Mouse (Mus musculus): Measurements from ENCODE around the gene Gm7534. TPM values are rescaled to one million over a fixed set of nuclear protein-coding genes. Genes with fewer than 3 reads are reported as not detected.

Gene Gm7534
- polyA plus RNA-seq (2016; fragmentation: Nextera tagmentation; extraction: Ambion mirVana): not detected in 2 replicates

DNA sequence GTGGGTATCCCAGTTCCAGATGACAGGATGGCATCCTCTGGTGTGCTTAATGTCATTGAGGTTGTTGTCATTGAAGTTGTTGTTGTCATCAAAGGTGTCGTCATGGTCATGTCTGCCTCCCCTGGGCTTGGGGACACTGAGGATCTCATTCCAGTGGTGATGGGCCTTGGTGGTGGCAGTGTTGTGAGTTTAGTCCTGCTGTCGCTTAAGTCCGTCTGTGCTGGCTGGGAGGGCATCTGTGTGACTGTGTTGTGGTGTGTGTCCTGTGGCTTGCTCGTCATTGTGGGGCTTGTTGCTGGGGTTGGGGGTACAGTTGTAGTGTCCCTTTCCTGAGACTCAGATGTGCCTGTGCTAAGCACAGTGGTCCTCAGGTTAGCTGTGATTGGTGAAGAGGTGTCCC, at the start of gene Gm7534:
TSS of gene Gm7534 (minus strand) at position 101 of the 400 bp plus-strand sequence.
- H3K4me3 ChIP-seq: no peak within 1 kb of the TSS
- no peak for DNase-seq (ENCODE audit: low spot score)
- H3K4me1 ChIP-seq: 0 out of 2 replicates have a peak, but pooled peaks cover 3% of the 10 kb centered on the region
- H3K36me3 ChIP-seq: no peaks in the 10 kb centered on the region
- no peaks in the 10 kb centered on the region for H3K9me3 ChIP-seq (replicated peaks)
- H3K27ac ChIP-seq: no peak within 1 kb of the TSS
- WGBS: 95% methylated on average over 4 of the region's 4 CpGs
- no peaks in the 10 kb centered on the region for H3K27me3 ChIP-seq (ENCODE audit: low read depth, poor library complexity, severe bottlenecking)

DNA sequence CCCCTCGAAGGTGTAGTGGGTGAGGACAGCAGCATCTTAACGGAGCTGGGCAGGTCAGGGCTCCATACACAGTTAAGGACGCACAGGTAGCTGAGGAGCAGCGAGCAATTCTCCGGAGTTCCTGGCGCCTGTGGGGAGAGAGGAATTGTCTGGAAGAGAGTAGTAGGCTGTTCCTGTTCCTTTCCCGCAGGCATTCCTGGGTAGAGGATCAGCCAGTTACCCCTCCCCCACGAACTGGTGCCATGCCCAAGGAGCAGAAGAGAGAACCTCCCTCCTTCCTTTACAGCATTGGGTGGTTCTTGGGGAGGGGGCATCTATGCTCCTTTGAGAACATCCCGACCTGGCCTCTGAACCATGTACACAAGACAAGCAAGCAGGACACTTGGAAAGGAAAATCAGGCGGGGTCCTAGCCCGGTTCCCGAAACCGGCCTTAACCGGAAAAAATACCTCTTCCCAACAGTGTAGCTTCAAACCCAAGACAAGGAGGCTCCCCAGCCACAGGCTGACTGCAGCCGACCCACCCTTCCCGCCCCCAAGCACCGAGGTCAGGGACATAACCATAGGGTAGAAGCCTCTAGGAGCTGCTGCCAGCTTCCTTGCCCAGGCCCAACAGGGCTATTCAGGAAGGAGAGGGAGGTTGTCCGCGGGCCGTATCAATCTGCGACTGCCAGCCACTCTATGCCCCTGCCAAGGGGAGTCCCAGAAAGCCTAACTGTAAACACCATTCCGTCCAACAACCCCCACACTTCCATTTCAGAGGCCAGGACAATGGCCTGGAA, 49.5 kb upstream of the Gm7534 start:
- peaks cover 90% of the 10 kb centered on the region for H3K27me3 ChIP-seq (ENCODE audit: low read depth, poor library complexity, severe bottlenecking)
- 3% methylated on average over 22 of the region's 22 CpGs for WGBS
- H3K36me3 ChIP-seq: no peaks in the 10 kb centered on the region
- peak overlapping the region; percentile 61 for H3K4me3 ChIP-seq
- peak overlapping the region; percentile 88 for H3K27ac ChIP-seq
- H3K4me1 ChIP-seq: peaks cover 83% of the 10 kb centered on the region
- H3K9me3 ChIP-seq (replicated peaks): no peaks in the 10 kb centered on the region
- peak; percentile 67 for DNase-seq (ENCODE audit: low spot score)

DNA sequence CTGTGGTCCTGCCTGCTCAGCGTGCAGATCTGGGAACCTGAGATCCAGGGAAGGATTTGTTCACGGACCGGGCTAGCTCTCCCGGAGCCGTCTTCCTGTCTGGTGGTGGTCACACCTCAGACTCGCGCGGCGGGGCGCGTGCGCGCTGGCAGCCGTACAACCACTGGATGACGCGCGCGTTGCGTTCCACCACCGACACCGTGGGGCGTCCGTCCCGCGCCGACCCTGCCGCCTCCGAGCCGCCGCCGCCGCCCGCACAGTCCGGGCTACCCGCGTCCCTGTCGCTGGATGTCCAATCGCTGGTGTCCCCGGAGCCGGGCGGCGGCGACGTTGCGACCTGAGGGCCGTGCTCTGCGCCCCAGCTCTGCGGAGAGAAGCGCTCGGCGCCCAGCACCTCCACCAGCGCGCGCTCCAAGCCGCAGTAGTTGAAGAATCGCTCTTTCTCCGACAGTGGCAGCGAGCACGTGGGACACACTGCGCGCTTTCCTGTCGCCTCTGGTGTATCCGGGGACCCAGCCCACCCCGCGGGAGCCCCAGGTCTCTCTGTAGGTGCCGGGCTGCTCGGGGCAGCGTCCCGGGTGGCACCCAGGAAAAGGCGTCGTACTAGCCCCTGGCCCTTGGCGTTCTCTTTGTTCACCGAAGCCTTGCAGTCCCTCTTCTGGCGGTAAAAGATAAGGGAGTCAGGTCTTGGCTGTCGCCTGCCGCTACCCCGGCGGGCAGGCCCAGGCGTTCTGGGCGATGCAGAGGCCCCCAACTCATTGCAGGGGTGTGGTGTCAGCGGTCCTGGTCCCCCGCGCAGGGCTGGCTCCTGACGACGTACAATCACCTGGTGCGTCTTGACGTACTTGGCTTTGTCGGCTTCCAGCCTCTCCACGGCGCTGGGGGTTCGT, 48.7 kb upstream of the Gm7534 start:
- DNase-seq (ENCODE audit: low spot score): peak; percentile 75
- Histone ChIP-seq H3K36me3 (no peaks in the 10 kb centered on the region), H3K4me1 (peaks cover 75% of the 10 kb centered on the region), H3K4me3 (peak overlapping the region; percentile 61), H3K9me3 (replicated peaks) (no peaks in the 10 kb centered on the region), H3K27ac (peak overlapping the region; percentile 88), H3K27me3 (ENCODE audit: low read depth, poor library complexity, severe bottlenecking) (peaks cover 98% of the 10 kb centered on the region)
- under 1% methylated on average over 91 of the region's 91 CpGs for WGBS

DNA sequence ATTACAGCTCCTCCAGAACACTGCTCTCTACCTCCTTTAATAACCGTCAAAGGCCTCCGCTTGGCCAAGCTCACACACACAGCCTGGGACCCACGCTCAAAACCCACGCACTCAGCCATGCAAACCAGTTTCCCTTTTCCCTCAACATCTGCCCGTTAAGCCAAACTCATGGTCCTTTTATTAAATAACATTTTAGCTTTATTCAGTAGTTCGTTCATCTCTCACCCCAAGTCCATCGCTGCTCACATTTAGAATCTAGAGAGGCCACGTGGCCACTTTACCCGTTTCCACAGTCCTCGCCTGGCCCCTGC, 48.1 kb upstream of the Gm7534 start:
- 11% methylated on average over 10 of the region's 10 CpGs for WGBS
- H3K27me3 ChIP-seq (ENCODE audit: low read depth, poor library complexity, severe bottlenecking): peaks cover 99% of the 10 kb centered on the region
- H3K36me3 ChIP-seq: no peaks in the 10 kb centered on the region
- DNase-seq (ENCODE audit: low spot score): no peak
- H3K4me3 ChIP-seq: peak overlapping the region; percentile 61
- H3K4me1 ChIP-seq: peaks cover 74% of the 10 kb centered on the region
- no peaks in the 10 kb centered on the region for H3K9me3 ChIP-seq (replicated peaks)
- peak overlapping the region; percentile 88 for H3K27ac ChIP-seq

DNA sequence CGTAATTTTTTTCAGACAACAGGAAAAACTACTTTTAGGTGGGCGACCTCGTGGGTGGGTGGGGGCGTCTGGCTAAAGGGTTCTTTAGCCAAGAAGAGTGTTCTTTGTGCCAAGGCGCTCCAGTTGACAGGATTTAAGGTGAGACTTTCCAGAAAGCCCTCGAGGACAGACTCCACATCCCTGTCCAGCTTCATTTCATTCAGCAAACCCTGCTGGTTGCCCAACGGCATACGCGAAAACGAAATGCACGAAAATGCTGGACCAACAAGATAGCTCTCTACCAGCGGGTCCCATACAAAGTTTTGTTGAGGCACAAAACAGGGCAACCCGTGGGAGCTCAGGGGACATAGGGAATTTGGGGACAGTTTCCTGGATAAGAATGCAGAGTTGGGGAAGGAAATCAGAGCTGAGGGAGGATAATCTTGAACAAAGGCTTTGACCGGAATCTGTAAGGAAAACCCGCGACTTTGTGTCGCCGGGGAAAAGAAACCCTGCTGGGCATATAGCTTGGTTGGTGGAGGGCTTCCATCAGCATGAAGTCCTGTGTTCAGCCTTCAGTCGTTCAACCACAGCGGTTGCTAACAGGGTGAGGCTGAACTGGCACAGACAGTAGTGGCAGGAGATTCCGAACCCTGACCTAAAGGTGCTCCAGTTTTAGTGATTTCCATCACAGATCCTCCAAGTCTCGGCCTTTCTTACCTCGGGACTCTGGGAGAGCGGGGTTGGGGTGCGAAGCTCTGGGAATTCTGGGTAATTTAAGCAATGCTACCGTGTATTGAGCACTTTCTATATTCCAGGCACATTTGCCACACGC, 47.5 kb upstream of the Gm7534 start:
- peak overlapping the region; percentile 88 for H3K27ac ChIP-seq
- H3K4me1 ChIP-seq: peaks cover 71% of the 10 kb centered on the region
- 8% methylated on average over 27 of the region's 27 CpGs for WGBS
- H3K36me3 ChIP-seq: no peaks in the 10 kb centered on the region
- no peaks in the 10 kb centered on the region for H3K9me3 ChIP-seq (replicated peaks)
- peak; percentile 51 for DNase-seq (ENCODE audit: low spot score)
- H3K4me3 ChIP-seq: peak overlapping the region; percentile 61
- peaks cover 94% of the 10 kb centered on the region for H3K27me3 ChIP-seq (ENCODE audit: low read depth, poor library complexity, severe bottlenecking)

DNA sequence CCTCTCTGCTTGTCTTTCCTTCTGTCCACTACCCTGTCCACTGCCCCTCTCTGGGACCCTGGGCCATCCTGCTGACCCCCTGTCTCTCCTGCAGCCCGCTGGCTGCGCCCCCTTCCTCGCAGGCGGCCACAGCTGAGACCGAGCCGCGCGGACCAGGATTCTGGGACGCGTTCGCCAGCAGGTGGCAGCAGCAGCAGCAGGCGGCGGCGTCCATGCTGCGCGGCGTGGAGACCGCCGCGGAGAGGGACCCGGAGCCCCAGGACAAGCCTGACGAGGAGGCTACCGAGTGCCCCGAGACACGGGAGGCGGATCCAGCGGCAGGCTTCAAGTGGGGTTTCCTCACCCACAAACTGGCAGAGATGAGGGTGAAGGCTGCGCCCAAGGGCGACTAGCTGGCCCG, 46.8 kb upstream of the Gm7534 start:
- peaks cover 70% of the 10 kb centered on the region for H3K4me1 ChIP-seq
- peak overlapping the region; percentile 88 for H3K27ac ChIP-seq
- H3K9me3 ChIP-seq (replicated peaks): no peaks in the 10 kb centered on the region

DNA sequence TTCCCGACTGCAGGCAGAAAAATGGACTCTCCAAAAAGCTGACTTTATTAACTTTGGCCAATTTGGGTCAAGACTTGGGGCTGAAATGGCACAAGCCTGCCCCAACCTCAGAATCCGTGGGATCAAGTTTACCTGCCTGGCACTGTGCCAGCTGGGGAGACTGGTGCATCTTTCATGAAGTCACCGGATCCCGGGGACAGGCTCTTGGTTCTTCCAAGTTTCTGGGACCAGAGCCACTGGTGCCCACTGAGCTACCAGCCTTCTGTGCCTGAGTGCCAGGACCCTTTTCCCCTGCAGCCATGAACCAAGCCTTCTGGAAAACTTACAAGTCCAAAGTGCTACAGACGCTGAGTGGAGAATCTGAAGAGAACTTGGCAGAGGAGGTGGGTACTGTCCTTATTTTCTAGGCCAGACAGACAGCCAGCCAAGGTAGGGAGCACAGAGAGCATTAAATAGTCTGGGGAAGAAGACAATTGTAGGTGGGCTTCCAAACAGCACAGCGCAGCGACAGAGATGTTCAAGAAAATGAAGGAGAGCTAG, 44.0 kb upstream of the Gm7534 start, which contains the start of gene Gm30191:
TSS of gene Gm30191 (plus strand) at position 217 of the 540 bp plus-strand sequence.
- DNase-seq (ENCODE audit: low spot score): no peak
- H3K9me3 ChIP-seq (replicated peaks): no peaks in the 10 kb centered on the region
- H3K4me1 ChIP-seq: peaks cover 54% of the 10 kb centered on the region
- peak within 1 kb of the TSS; percentile 84 for H3K4me3 ChIP-seq
- H3K27me3 ChIP-seq (ENCODE audit: low read depth, poor library complexity, severe bottlenecking): peaks cover 59% of the 10 kb centered on the region
- H3K36me3 ChIP-seq: peaks cover 14% of the 10 kb centered on the region
- H3K27ac ChIP-seq: peak within 1 kb of the TSS; percentile 86
- WGBS: 77% methylated on average over 7 of the region's 7 CpGs

More for the DNA sequence above, 46.8 kb upstream of the Gm7534 start:
- H3K36me3 ChIP-seq: no peaks in the 10 kb centered on the region
- H3K27me3 ChIP-seq (ENCODE audit: low read depth, poor library complexity, severe bottlenecking): peaks cover 87% of the 10 kb centered on the region
- DNase-seq (ENCODE audit: low spot score): peak; percentile 91
- H3K4me3 ChIP-seq: peak overlapping the region; percentile 61
- 1% methylated on average over 30 of the region's 30 CpGs for WGBS

DNA sequence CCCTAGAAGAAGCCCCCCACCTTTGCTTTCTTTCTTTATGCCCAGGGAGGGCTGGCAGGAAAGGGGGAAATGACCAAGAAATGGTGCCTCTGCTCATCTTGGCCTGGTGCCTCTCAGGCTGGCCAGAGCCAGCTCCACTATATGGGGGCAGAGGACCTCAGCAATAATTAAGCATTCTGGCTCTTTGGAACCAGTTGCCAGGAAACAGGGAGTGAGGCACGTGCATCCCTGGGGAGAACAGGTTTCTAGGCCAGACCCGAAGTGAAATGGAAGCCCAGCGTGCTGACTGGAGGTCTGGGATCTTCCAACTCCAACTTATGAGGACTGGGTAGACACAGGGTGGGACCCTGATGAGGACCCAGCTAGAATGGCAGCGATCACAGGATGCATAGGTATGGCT, 43.5 kb upstream of the Gm7534 start:
- Histone ChIP-seq H3K9me3 (replicated peaks) (no peaks in the 10 kb centered on the region), H3K27me3 (ENCODE audit: low read depth, poor library complexity, severe bottlenecking) (peaks cover 54% of the 10 kb centered on the region), H3K27ac (peak overlapping the region; percentile 86; the same call in 1 of the 2 replicates), H3K36me3 (peaks cover 14% of the 10 kb centered on the region), H3K4me1 (peaks cover 49% of the 10 kb centered on the region), H3K4me3 (0 out of 2 replicates have a peak overlapping the region, but pooled peaks have one; percentile 84)
- DNase-seq (ENCODE audit: low spot score): no peak
- WGBS: 56% methylated on average over 4 of the region's 4 CpGs

DNA sequence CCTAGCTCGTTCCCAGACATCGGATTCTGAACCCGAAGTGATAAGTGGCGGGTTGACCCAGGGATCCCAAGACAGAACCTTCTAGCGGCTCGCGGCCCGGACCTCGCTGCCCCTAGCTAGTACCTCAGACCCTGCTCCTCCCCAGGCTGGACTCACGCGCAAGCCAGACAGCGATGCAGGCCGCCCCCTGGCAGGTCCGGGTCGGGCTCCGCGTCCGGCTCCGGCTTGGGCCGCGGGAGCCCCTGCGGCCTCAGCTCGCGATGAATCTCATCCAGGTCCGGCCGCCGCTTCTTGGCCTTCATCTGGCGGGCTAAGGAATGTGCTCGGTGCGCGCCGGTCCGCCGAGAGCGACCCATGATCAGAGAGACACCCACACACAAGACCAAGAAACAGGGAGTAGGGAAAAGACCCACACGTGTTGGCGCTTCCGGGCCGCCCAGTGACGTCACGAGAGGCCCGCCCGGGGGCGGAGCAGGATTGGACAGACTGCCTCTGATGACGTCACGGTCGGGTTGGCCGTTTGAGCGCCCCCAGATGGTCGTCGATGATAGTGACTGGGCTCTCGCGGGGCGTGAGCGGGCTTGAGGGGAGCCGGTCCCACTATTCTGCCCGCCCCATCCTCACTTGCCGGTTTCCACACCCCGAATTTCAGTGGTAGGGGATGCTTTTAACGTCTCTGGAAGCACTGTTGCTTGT, 42.5 kb upstream of the Gm7534 start, which contains the start of gene Zfp593:
TSS of gene Zfp593 (minus strand) at position 445 of the 696 bp plus-strand sequence.
- Histone ChIP-seq H3K4me1 (peaks cover 39% of the 10 kb centered on the region), H3K27me3 (ENCODE audit: low read depth, poor library complexity, severe bottlenecking) (peaks cover 44% of the 10 kb centered on the region), H3K36me3 (peaks cover 14% of the 10 kb centered on the region), H3K4me3 (peak within 1 kb of the TSS; percentile 84), H3K9me3 (replicated peaks) (no peaks in the 10 kb centered on the region), H3K27ac (peak within 1 kb of the TSS; percentile 86)
- WGBS: under 1% methylated on average over 60 of the region's 60 CpGs
- peak; percentile 99 for DNase-seq (ENCODE audit: low spot score)

DNA sequence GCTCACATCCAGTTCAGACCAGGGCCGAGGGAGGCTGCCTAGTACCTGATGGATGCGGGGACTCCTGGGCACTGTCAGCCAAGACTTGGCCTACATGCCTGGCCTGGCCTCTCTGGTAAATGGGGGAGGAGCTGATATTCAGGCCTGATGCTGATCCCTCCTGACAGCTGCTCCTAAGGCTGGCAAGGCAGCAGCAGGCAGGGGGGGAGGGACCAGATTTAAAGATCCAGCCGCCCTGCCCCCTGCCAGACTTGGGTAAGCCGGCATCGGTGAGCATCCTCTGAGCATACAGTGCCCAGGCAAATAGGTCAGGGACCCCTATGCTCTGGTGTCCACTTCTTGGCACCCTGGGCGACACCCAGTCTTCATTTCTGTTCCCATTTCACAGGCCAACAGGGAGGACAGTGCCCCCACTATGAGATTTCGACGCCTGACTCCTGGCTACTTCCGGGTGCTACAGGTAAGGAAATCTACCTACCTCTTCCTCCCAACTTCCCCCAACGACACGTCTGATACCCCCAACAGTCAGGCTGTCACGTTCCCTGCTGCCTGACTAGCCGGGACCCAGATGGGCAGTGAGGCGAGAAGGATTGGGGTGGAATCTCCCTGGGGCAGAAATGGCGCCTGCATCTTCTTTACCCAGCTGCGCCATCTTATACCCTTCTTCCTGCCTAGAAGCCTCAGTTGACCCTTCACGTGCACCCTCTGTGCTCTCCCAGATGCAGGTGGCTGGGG, 40.9 kb upstream of the Gm7534 start, which contains the start of gene E130218I03Rik:
TSS of gene E130218I03Rik (plus strand) at position 147 of the 735 bp plus-strand sequence.
- H3K4me1 ChIP-seq: peaks cover 27% of the 10 kb centered on the region
- peaks cover 14% of the 10 kb centered on the region for H3K36me3 ChIP-seq
- no peak for DNase-seq (ENCODE audit: low spot score)
- no peaks in the 10 kb centered on the region for H3K9me3 ChIP-seq (replicated peaks)
- WGBS: 94% methylated on average over 17 of the region's 17 CpGs
- H3K27me3 ChIP-seq (ENCODE audit: low read depth, poor library complexity, severe bottlenecking): peaks cover 32% of the 10 kb centered on the region
- H3K4me3 ChIP-seq: peak within 1 kb of the TSS; percentile 84
- H3K27ac ChIP-seq: no peak within 1 kb of the TSS; the same call in 1 of the 2 replicates

DNA sequence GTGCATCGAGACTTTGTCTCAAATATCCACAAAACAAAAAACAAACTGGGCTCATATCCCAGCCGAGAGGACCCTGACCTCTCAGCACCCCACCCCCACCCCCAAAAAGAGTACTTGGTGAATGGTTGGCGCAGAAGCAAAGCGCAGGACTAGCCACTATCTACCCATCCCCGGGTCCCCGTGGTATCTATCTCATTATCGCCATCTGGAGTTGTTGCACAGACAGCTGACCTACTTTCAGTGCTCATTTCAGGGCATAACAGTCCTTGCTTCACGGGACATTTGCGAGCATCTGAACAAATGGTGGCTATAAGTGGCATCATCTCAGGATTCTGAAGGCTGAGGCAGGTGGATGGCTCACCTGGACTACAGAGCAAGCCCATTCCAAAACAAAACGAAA, 35.9 kb upstream of the Gm7534 start:
- WGBS: 16% methylated on average over 10 of the region's 10 CpGs
- Histone ChIP-seq H3K36me3 (peaks cover 9% of the 10 kb centered on the region), H3K4me3 (peak overlapping the region; percentile 40; the same call in 1 of the 2 replicates), H3K9me3 (replicated peaks) (no peaks in the 10 kb centered on the region), H3K4me1 (peaks cover 19% of the 10 kb centered on the region), H3K27me3 (ENCODE audit: low read depth, poor library complexity, severe bottlenecking) (peaks cover 39% of the 10 kb centered on the region), H3K27ac (no peak overlapping the region)
- DNase-seq (ENCODE audit: low spot score): no peak

Data from limb, embryonic 10.5 days (tissue).